Mouse (Mus musculus) thymus, postnatal 0 days (tissue): Measurements from ENCODE around the gene Sf3a2. TPM values are rescaled to one million over a fixed set of nuclear protein-coding genes. Genes with fewer than 3 reads are reported as not detected.

Experiments used
- DNase-seq: peaks from one replicate; pipeline ENCODE4 v3.0.0-alpha.2; 2015; ENCODE audit warnings: low spot score
- polyA plus RNA-seq: library from polyadenylated mRNA; unstranded; fragments of >200 nt; fragmentation: Nextera tagmentation; extraction: Ambion mirVana; gene quantifications from 2 replicates; pipeline ENCODE4 v1.2.1, GENCODE M21; 2015

Gene Sf3a2
- 62.7 and 80.3 TPM in 2 replicates for polyA plus RNA-seq

DNA sequence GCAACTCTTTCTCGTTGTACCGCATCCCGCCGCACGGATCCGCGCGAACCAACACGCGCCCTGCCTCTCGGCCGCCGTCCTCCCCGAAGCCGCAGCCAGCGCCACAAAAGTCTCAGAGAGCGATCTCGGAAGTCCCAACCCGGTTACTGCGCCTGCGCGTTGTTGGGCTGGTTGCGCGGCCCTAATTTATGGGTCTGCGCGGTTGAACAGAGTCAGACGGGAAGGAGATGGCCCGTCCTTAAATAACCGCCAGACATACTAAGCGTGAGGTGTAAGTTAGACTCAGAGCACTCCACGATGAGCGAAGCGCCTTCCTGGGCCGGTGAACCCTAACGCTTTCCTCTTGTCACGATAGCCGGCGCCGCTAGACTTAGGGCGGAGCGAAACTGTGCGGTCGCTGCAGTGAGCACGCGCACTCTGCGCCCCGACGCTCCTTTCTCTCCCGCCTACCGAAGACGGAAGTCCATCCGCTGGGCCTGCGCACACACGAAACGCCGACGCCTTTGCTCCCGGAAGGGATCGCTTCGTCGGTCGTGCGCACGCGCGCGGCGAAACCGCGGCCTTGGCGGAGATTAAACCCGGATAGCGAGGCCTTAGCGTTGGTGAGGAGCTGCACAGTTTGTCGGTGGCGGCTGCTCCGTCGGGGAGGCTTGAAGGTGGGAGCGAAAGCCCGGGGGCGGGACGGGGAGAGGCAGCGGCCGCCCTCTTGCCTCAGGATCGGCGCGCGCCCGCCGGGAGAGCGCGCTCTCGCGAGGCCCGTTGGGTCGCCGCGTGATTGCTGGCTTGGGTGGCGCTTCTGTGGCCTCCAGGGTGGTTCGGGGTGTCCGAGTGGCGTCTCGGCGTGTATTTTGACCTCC lies at the start of gene Sf3a2, which contains the start of gene Plekhj1:
Gene Sf3a2 (plus strand): TSS at position 49 of the 857 bp plus-strand sequence.
Gene Plekhj1 (minus strand): TSS at position 477 of the 857 bp plus-strand sequence.
- DNase-seq: peak; percentile 98

DNA sequence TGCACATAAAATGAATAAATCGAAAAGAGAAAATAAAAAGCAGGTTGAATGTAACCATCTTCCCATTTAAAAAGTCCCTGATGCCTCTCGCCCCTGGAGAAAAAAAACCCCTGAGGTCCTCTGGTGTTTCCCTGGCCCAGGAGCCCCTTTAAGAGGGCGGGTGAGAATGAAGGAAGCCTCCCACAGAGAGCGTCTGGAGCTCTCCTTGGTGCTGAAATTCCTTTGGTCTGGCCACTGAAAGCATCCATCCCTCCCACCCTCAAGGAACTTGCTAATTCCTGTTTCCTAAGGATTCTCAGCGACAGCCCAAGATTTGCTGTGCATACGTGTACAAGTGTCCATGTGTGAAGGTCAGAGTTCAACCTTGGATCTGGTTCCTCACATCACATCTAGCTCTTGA lies 49.4 kb upstream of the Sf3a2 start:
- peak; percentile 68 for DNase-seq

DNA sequence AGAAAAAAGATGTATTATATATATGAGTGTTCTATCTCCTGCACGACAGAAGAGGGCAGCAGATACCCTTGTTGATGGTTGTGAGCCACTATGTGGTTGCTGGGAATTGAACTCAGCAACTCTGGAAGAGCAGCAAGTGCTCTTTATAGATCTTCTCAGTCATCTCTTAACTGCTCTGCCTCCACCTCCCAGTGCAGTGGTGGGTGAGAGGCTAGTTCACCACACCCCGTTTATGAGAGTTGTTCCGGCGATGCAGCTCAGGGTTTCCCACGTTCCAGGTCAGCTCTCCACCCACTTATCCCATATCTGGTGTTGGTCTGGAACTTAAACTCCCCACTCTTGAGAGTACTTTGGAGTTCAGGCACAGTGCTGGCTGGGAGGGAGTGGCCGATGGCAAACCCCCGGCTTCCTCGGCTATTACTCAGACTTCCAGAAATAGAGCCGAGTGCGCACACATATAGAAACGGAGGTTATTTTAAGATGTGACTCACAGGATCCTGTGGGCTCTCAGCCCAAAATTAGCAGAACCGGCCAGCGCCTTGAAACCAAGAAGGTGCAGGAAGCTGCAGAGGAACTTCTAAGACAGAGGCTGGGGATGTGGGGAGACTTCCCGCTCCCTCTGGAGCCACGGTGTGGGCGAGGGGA lies 46.7 kb upstream of the Sf3a2 start:
- peak; percentile 45 for DNase-seq

DNA sequence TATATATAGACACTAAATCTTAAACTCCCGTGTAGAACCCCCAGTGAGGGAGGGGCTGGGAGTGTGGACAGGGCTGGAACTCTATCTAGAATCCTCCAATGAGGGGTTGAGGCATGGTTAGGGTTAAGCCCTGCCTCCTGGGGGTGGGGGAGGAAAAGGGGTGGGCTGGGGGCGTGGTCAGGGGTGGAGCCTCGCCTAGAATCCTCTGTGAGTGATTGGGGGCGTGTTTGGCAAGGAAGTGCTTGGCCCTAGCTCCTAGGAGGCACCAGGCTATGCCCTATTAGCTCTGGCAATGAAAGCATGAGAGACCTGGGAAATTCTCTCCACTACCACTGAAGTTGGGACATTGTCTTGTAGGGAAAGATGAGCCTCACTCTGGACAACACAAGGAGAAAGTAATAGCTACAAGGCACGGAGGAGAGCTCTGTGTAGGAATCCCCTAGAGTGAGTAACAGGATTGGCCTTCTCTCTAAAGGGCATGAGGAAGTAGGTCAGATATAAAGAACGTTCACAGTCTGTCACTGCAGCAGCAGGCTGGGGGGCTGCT lies 45.8 kb upstream of the Sf3a2 start:
- peak; percentile 81 for DNase-seq

DNA sequence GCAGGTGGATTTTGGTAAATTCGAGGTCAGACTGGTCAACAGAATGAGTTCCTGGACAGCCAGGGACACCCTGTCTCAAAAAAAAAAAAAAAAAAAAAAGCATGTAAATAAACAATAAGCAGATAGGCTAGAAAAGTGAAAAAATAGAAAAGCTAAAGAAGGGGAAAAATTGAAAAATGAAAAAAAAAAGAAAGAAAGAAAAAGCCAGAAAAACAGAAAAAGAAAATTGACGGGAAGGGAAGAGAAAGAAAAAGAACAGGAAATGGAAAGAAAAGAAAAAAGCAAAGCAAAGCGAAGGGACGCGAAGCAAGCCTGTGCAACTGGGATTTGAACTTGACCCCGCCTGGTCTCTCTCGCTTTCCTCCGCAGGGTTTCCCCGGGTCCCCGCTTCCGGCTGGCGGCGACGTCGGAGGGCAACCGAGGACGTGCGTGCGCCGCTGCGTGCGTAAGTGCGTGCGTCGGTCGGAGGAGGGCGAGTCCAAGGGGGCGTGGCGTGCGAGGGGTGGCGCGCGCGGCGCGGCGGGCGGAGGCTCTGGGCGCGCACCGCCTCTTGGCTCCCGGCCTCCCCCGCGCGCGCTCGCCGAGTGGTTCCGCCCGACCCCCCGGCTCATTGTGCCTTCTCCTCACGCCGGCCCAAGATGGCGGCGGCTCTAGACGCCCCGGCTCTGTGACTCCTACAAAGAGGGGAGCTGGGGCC lies 43.3 kb upstream of the Sf3a2 start, which contains the start of gene Dot1l:
Gene Dot1l (plus strand): TSS at position 613 of the 697 bp plus-strand sequence.
- DNase-seq: peak; percentile 99

DNA sequence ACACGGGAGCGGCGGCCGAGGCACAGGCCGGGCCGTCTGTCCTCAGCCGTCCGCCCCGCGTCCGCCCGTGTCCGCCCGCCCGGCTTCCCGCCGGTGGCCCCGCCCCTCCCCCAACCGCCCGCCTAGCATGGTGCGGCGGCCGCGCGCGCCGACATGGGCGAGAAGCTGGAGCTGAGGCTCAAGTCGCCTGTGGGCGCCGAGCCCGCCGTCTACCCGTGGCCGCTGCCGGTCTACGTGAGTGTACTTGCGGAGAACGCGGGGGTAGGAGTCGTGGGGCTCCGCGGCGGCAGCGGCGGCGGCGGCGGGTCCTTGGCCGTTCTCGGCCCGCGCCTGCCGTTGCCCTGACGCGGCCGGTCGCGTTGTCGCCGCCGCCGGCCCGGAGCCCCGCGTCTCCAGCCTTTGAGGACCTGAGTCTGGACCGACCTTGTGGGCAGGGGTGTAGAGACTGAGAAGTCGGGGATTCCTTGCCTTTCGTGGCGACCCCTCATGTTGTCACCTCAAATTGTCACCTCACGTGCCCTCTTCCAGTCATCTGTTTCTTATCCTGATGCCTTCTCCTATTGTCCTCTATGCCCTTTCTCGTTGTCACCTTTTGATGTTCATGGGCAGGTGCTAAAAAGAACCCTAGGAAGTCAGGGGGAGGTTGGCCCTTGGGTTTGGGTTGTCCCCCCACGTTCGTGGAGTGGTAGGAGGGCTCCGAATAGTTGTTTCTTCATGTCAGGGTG lies 42.5 kb upstream of the Sf3a2 start:
- no peak for DNase-seq

DNA sequence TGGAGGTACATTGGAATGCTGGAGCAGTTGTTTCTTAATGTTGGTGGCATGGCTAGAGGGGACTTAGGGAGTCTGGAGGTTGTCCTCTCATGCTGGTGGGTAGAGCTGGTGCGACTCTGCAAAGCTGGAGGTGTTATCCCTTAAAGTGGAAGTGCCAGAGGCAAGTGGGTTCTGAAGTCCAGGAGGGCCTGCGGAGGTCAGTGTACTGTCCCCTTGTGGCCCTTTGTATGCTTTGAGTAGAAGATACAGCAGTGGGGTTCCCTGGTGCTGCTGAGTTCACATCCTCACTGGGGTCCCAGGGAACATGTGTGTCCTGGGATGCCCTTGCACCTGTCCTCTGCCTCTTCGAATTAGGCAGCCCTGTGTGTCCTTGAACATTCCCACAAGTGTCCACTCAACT lies 41.9 kb upstream of the Sf3a2 start:
- no peak for DNase-seq

DNA sequence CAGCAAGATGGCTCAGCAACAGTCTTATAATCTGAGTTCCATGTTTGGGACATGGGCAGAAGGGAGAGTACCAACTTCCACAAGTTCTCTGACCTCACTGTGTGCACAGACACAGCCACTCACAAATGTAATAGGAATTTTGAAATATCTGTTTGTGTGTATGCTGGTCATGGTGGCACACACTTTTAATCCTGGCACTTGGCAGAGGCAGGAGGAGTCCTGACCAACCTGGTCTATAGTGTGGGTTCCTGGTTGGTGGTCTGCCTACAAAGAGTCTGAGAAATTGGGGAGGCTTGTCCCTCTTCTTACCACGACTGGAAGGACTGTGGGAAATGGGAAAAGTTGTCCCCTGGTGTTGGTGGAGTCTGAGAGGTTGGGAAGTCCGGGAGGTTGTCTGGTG lies 41.5 kb upstream of the Sf3a2 start:
- no peak for DNase-seq

DNA sequence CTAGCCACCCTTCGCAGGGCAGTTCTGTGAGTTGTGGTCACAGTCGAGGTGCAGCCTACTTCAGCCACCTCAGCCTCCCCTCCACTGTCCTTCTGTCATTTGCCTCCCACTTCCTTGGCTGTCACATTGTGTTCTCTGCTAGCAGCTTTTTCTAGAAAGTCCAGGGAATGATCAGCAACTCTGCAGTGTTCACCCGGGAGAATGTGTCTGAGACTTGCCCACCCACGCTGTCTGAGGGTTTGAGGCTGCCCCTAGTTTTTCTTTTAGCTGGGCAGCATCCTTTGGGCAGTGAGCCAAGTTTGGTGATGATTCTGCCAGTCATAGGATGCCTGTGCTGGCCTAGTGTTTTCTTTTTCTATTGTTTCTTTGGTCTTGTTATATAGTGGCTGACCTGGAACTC lies 41.0 kb upstream of the Sf3a2 start:
- no peak for DNase-seq

DNA sequence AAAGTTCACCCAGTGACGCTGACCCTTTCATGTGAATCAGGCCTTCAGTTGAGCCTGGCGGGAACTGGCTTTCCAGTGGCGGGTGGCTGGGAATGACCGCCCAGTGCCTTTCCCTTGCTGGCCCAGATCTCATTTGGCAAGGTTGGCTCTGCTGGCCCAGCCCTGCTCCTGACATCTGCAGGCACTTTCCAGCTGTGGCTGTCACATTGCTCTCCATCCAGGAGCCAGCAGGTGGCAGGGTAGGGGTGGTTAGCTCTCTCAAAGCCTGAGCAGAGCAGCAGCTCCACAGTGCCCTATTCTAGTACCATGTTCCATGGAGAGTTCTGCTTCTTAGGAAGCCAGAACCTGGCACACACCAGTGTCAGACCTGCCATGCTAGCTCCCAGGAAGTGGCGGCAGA lies 40.3 kb upstream of the Sf3a2 start:
- DNase-seq: peak; percentile 77

DNA sequence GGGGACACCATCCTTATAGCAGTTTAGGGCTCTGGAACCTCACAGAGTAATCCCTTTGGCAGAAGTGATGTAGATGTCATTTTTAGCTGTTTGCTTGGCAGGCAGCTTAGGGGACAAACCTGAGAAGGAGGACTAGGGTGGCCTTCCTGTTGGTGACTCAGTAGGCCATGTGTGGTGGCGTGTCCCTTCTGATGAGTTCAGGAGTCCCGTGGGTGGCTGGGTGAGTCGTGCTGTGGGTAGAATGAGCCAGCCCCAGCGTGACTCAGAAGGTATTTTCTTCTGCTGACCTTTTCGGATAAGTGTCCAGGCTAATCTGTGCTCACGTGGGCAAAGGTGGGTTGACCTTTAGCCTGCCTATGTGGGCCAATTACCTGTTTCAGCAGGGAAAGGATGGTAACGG lies 39.3 kb upstream of the Sf3a2 start:
- no peak for DNase-seq

DNA sequence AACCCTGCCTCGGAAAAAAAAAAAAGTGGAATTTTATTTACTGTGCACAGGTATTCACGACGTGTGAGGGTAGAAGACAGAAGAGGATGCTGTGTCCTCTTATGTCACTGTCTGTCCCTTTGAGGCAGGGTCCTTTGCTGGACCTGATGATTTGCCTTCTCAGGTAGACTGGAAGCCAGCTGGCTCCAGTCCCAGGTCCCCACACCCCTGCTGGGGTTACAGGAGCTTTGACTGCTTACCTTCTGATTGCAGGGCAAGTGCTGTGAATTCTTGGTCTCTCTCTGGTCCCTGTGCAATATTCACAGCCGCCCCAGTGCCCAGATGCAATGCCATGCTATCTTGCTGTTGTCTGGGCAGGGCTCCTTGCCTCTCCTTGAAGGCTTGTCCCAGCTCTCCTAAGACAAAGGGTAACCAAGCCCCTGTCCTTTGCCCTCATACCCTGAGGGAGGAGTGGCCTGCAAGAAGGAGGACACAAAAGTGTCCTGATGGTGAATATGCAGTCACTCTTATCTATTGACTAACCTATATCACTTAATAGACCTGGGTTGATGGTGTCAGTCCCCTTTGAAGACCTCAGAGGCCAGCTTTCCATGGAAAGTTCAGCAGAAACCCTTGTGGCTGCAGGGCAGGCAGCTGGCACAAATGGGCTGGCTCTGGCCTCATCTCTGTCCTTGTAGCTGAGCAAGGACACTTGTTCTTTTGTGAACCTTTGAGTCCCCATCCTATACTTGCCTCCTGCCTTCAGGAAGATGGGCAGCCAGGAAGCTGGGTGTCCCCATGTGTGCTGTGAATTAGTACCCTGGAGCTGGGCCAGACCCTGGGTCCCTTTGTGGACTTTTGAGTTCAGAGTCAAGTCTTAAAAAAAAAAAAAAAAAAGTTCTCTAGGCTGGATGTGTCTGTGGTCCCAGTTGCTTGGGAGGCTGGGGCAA lies 37.1 kb upstream of the Sf3a2 start:
- DNase-seq: no peak

DNA sequence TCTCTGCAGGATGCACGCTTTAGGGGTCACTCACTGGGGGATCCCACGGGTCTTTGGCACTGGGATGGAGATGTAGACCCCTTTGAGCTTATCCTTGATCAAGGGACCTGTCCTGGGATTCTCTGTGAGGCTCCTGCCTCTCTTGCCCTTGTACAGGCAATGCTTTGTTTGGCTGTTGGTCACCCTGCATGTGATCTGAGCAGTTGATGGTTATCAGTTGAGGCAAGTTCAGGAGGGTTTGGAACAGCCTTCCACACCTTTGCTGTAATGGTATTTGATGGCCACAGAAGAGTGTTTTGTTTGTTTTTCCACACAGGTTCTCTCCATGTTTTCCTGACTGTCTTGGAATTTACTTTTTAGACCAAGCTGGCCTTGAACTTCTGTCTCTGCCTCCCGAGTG lies 36.2 kb upstream of the Sf3a2 start:
- no peak for DNase-seq

DNA sequence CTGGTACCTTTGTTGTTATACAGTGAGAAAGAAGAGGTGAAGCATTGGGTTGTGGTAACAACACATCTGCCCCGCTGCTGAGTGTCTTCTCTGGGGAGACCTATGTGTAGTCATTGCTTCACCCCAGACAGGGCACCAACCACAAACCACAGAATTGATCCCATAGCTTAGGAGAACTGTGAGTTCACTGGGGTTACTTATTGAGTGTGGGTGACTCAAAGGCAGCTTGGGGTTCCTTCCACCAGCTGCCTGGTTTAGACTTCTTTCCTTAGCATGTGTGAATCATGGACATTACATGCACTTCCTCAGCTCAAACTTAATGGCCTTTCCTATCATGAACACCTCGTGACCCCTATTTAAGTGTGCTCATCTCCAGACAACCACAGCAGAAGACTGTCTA lies 34.5 kb upstream of the Sf3a2 start:
- DNase-seq: peak; percentile 44

DNA sequence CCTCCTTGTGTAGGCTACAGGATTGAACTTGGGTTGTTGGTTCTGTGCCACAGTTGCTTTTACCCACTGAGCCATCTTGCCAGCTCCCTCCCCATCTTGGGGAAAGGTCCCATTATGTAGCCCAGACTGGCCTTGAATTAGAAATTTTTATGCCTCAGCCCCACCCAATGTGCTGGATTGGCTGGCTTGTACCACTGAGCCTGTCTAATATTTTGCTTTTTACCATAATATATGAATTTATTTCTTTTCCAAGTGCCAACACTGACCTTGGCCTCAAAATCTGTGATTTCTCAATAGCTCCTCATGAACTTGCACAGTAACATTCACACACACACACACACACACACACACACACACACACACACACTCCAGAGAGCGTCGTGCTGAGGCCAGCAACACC lies 32.3 kb upstream of the Sf3a2 start:
- DNase-seq: no peak

DNA sequence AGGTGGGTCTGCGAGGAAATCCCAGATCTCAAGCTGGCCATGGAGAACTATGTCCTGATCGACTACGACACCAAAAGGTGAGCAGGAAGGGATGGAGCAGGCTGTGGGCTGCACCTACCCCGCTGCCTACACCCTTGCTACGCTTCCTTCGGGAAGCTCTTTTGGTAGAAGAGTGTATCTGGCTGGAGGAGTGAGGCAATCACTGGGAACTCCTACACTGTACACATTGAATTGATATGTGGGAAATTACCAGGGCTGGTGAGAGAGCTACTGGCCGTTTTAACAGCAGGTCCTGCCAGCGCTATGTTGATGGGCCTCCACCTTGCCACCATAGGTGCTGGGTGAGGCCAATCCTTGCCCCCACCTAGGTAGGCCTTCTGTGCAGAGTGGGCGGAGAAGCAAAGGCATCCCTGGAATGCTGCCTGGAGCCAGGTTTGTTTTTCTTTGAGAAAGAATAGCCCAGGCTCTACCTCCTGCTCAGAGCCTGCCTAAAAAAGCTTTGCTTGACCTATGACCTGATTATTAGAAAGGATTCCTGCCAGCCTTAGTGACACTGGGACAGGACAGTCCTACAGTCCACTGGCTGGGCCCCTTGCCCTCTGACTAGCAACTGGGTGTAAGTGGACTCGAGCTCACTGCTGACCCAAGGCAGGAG lies 31.7 kb upstream of the Sf3a2 start:
- no peak for DNase-seq

DNA sequence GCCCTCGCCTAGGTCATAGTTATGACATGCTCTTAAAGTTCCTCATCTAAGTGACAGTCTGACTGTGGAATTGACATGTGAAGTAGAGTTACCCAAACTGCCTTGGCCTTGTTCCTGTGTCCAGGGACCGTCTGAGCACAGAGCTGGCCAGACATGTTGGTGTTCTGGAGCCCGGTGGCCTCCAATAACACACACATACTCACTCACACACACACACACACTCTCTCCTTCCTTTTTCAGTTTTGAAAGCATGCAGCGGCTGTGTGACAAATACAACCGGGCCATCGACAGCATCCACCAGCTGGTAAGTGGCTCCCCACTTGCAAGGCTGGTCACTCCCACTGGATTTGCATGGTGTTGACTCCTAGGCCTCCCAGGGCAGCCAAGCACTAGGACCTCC lies 29.6 kb upstream of the Sf3a2 start:
- DNase-seq: no peak

DNA sequence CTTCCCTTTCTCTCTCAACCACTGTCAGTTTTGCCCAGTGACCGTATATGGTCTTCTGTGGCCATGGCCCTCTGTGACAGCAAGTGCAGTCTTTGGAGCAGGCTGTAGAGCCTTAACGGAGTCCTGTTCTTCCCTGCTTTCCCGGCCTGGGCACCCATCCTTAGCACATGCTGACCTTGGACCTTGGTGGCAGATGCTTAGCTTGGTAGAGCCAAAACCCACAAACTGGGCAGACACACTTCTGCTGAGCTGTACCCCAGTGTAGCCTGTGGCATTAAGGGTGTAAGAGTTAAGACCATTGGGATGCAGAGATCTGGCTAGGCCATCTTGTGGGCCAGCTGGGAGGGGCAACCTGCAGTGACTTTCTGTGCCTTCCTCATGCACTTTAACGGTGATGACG lies 24.2 kb upstream of the Sf3a2 start:
- no peak for DNase-seq

DNA sequence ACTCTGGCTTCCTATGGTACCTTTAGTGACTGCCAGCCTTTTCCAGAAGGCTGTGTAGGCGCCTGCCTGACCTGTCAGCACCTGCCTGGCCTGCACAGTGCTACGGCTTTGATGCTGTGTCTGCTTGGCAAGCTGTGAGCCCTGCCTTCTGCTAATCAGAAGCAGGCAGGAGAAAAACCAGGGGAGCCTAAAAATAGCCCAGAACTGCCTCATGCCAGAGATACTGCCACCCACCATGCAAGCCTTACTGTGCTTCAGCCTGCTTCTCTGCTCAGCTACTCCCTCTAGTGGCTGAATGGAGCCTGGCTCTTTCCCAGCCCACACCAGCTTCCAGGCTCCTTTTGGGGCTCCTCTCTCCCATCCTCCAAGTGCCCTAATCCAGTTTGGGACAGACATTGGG lies 23.4 kb upstream of the Sf3a2 start:
- DNase-seq: peak; percentile 63
